Mouse (Mus musculus) hematopoietic stem cell, adult 5-6 weeks (primary cell): ENCODE data around the gene F7. TPM values are rescaled to one million over a fixed set of nuclear protein-coding genes. Genes with fewer than 3 reads are reported as not detected.
"Not testable (repeated sequence)": the region's sequence is repeated elsewhere in the genome, so short reads cannot be mapped to it uniquely, and the experiment has no call there.

ENCODE experiments used
- ATAC-seq, 2 experiments: fragments of 125-278 bp in 1 of 2; replicated peaks in 1 of 2; 2 replicates each; pipeline ENCODE4 v1.8.0; 2016 to 2017; ENCODE audit warnings: inconsistent platforms in 2 of 2, mild to moderate bottlenecking in 2 of 2, moderate number of reproducible peaks in 2 of 2, low read depth in 1 of 2, moderate TSS enrichment in 1 of 2; ENCODE audit not compliant: low FRiP score in 2 of 2, poor library complexity in 2 of 2, severe bottlenecking in 2 of 2, insufficient read depth in 1 of 2, low TSS enrichment in 1 of 2
- total RNA-seq: library from RNA; stranded (forward); fragments of 172-1452, 232-1000 nt; gene quantifications from 2 replicates; pipeline ENCODE4 v1.2.3, GENCODE M21; 2017

The F7 gene
- total RNA-seq, 1 experiment from 2014 or later = 0.79 TPM

GRCm38 (mm10) chr8:13010313-13010712, 15.5 kb upstream of the F7 start:
- ATAC-seq = no peak

- ATAC-seq = no peak
Observed at GRCm38 (mm10) chr8:13019560-13019959, 6.3 kb upstream of the F7 start.

- ATAC-seq = peak in 1 of 2 experiments; percentile 24; a peak in 1 of 4 replicates
Observed at GRCm38 (mm10) chr8:13021830-13022229, 4.0 kb upstream of the F7 start.

- ATAC-seq = peak in 1 of 2 experiments; percentile 29; a peak in 1 of 4 replicates
Observed at GRCm38 (mm10) chr8:13027615-13028014, 1.8 kb downstream of the F7 start.

GRCm38 (mm10) chr8:13028482-13028881, 2.6 kb downstream of the F7 start:
- peak in 1 of 2 experiments; percentile 15; a peak in 1 of 4 replicates for ATAC-seq

GRCm38 (mm10) chr8:13036346-13036812, 10.5 kb downstream of the F7 start:
- peak; percentile 22 to 49; a peak in 2 of 4 replicates for ATAC-seq

GRCm38 (mm10) chr8:13037015-13037414, 11.2 kb downstream of the F7 start, which contains the start of gene F10:
TSS of gene F10 (plus strand) at chr8:13037308.
- ATAC-seq = peak; percentile 22 to 27; a peak in 1 of 4 replicates

- no peak for ATAC-seq
Observed at GRCm38 (mm10) chr8:13037569-13037968, 11.7 kb downstream of the F7 start.

- ATAC-seq = peak; percentile 35 to 59; a peak in 2 of 4 replicates
Observed at GRCm38 (mm10) chr8:13039054-13039453, 13.2 kb downstream of the F7 start.

GRCm38 (mm10) chr8:13041459-13041858, 15.6 kb downstream of the F7 start:
- no peak for ATAC-seq

GRCm38 (mm10) chr8:13047652-13048051, 21.8 kb downstream of the F7 start:
- no peak for ATAC-seq

GRCm38 (mm10) chr8:13050550-13050949, 24.7 kb downstream of the F7 start:
- ATAC-seq = no peak

GRCm38 (mm10) chr8:13057351-13057750, 31.5 kb downstream of the F7 start:
- no peak for ATAC-seq

GRCm38 (mm10) chr8:13060441-13061150, 34.8 kb downstream of the F7 start, which contains the start of gene Proz:
TSS of gene Proz (plus strand) at chr8:13060914.
- no peak for ATAC-seq

- no peak for ATAC-seq
Observed at GRCm38 (mm10) chr8:13063112-13063511, 37.3 kb downstream of the F7 start.

GRCm38 (mm10) chr8:13073255-13073654, 47.4 kb downstream of the F7 start:
- no peak for ATAC-seq

GRCm38 (mm10) chr8:13075044-13075443, 49.2 kb downstream of the F7 start:
- peak; percentile 27 to 72; a peak in 1 of 4 replicates for ATAC-seq

- not testable (repeated sequence) for ATAC-seq
Observed at GRCm38 (mm10) chr8:13075579-13075978, 49.7 kb downstream of the F7 start.

- ATAC-seq = no peak
Observed at GRCm38 (mm10) chr8:13077542-13077941, 51.7 kb downstream of the F7 start.
